Mouse (Mus musculus) left cerebral cortex, adult 11 months (tissue): ENCODE data around the gene Cblc.
"Not testable (repeated sequence)": the region's sequence is repeated elsewhere in the genome, so short reads cannot be mapped to it uniquely, and the experiment has no call there.

Experiments used
- DNase-seq: peaks from one replicate; pipeline ENCODE4 v3.0.0; 2022; ENCODE audit warnings: low spot score

Cblc gene

DNA sequence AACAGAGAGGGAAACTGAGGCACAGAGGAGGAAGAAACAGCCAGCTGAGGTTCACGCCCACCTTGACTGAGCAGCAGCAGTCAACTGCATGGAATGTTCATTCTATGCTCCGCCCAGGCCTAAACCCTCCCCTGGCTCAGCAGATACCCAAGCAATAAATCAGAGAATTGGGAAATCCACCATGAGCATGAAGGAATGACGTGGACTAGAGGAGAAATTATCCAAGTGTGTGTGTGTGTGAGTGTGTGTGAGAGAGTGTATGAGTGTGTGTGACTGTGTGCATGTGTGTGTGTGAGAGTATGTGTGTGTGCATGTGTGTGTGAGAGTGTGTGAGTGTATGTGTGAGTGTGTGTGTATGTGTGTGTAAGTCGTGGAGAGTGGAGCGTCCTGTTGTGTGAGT lies 21.8 kb upstream of the Cblc start:
- DNase-seq, result no peak

DNA sequence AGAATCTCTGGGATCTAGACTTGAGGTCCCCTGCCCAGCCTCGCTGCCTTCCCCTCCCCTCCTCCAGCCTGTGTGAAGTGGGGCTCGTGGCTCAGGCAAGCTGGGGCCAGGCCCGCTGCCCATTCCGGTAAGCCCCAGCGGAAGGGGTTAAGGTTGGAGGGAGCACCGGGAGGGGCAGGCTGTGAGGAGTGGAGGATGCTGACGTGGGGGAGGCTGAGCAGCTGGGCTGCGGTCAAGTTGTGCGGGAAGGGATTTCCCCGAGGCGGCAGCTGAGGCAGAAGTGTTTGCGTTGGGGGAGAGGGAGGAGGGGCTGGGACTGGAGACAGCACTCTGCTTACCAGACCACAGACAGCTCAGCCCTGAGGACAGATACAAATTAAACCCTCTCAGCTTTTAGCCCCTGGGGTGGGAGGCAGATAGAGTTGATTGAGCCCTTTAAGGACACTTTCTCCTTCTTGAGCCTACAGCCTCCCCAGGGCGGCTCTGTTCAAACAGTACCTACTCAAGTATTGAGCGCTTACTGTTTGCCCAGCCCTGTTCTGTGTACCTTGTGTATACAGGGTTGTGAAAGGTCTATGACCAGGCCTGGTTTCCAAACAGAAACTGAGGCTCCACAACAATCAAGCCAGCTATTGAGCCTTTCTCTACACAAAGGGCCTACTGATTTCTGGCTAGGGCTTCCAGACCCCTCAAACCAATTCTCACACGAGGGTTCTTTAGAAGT lies 20.9 kb upstream of the Cblc start:
- no peak for DNase-seq

DNA sequence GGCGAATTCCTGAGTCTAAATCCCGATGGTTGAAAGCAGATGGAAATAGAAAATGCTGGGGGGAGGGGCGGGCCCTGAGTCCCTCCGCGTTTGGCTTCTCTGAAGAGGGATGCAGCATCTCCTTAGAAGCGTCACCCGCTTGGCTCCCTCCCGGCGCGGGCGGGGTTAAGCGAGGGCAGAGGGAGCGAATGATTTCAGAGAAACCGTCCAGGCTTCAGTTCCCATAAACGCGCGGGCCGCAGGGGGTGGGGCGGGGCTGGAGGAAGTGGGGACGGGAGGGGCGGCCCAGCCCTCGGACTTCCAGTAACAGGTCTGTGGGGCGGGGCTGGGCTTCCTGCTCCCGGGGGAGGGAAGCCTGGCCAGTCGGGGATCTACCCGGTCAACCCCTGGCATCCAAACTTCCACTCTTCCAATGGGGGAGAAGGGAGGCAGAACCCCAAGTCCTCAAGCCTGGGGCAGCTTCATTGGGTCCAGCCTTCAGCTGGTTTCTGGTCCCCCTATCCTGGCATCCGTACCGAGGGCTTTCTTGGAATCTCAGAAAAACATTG lies 19.7 kb upstream of the Cblc start:
- peak; percentile 40 for DNase-seq

DNA sequence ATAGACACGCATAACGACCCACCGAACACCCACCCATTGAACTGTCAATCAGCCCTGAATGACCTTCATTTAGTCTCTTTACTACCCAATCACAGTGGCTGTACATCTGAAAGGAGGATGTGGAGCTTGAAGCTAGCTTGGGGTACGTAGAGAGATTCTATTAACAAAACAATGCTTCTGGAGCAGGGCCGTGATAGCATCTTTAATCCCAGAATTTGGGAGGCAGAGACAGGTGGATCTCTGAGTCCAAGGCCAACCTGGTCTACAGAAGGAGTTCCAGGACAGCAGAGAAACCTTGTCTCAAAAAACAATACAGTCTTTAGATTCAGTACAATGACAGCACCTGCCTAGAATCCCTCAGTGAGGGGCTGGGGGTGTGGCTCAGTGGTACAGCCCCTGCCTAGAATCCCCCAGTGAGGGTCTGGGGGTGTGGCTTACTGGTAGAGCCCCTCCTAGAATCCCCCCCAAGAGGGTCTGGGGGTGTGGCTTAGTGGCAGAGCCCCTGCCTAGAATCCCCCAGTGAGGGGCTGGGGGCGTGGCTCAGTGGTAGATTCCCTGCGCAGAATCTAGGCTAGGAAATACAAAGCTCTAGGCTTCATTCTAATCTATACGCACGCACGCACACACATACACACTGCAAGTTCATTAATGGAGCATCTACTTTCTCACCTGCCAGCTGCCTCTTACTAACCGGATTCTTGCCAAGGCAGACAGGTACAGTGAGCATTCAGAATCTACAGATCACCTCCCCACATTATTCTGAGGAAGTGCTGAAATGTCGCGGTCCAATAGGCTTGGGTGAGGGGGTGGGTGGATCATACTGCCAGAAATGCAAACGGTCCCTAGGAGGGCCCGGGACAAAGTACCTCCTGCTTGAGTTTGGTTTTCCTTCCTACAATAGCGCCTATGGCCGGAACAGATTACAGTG lies 19.0 kb upstream of the Cblc start:
- no peak for DNase-seq

DNA sequence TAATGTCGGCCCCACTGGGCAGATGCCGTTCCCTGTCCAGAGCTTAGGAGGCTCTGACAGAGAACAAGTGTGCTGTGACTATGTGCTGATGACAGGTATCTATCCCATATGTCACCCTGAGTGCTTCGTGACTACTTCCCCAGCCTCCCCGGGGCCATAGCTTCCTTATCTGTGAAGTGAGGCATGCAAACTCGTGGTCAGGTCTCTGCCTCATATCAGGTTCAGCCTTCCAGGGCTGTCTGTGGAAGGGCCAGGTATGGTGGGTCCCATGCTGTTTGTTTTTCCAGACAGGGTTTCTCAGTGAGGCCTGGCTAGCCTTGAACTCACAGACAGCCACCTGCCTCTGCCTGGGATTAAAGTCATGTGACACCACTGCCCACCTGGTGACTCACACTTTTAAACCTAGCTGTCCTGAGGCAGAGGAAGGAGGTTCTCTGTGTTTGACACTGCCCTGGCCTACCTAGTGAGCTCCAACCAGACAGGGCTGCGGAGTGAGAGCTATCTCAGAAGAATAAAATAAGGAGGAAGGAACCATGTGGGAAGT lies 17.0 kb upstream of the Cblc start:
- no peak for DNase-seq

DNA sequence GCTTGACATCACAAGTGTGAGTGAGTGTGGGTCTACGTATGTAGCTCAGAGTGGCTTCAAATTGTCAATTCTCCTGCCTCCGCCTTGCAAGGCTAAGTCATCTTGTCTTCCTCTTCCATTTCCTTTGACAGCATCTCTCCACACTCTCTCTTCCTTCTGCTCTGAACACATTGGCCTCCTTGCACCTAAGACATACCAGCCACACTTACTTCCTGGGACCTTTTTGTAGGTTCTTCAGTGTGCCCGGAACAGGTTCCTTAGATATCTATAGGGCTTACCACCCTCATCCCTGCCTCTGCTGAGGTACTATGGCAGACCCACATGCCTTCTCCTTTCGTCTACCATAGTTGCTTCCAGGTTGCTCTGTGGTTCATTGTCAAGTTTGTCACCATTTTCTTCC lies 16.6 kb upstream of the Cblc start:
- DNase-seq, result no peak

DNA sequence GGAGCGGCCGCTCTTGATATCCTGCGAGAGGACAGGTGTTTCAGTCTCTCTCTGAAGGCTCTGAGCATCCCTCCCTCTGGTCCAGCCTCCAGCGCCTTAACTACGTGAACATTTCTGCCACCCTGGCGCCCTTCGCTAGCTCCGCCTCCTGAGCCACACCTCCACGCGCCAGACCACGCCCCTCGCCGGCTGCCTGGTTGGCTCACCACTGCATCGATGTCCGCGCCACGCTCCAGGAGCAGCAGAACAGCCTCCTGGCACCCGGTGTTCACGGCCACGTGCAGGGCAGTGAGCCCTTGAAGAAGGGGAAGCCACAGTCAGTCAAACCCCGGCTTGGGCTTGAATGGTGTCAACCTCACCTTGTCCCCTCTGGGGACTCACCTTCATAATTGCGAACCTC lies 14.5 kb upstream of the Cblc start:
- no peak for DNase-seq

DNA sequence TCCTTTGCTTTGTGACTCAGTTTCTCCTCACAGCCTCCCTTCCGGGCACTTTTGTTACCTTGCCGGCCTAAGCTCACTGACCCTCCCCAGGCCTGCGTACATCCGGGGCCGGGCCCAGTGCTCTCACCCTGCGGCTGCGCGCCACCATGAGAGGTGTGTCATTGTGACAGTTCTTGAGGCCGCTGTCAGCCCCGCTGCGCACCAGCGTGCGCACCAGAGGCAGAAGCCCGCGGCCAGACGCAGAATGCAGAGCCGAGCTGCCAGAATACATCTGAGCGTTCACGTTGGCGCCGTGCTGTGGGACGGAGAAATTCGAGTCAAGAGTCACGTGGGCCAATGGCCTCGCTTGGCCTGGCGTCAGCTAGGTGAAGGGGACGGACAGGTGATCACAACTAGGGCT lies 12.8 kb upstream of the Cblc start:
- DNase-seq, result no peak

DNA sequence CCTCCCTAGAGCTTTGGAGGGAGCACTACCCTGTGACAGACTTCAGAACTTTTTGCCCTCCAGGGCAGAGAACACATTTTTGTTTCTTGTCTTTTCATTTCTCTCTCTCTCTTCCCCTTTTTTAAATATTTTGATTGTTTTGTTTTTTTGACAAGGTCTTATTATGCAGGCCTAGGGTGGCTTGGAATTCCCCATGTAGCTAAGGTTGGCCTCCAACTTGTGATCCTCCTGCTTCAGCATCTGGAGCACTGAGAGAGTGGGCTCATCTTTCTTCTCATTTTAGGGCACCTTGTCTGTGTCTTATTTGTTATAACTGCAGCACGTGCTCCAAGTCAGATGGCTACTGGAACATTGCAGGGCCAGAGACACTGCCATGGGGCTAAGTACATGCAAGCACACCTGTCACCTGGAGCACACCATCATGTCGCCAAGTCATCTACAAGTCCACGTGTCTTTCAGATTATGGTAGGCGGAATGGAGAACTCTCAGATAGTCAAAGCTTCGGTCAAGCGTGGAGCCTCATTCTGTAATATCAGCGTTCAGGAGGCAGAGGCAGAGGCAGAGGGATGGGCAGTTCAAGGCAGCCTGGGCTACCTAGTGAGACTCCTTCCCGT lies 9.9 kb upstream of the Cblc start:
- DNase-seq, result no peak

DNA sequence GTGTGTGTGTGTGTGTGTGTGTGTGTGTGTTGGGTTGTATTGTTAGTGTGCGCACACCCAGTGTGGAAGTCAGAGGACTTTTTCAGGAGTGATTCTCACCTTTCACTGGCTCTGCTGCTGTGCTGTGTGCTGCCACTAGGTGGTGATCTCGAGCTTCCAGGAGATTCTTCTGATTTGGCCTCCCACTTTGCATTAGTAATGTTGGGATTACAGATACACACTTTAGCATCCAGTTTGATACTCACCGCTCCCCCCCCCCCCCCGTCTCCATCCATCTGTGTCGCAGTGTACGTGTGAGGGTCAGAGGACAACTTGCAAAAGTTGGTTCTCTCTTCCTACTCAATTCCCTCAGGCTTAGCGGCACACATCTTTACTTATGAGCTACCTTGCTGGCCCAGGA lies 6.4 kb upstream of the Cblc start:
- DNase-seq, result no peak

DNA sequence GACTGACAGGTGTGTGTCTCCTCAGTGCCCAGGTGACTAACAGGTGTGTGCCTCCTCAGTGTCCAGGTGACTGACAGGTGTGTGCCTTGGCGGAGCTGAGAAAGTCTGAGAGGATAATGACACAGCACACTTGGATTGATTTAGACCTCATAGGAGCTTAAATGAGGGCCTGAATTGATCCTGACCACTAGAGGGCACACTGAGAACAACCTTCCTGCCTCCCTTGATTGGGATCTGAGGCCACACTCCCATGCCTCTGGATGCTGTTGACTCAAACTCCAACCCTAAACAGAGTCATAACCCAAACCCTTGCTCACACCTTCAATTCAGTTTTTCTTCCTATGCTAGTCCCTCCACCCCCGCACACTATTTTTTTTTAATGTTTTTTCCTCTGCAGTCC lies 4.2 kb upstream of the Cblc start:
- no peak for DNase-seq

DNA sequence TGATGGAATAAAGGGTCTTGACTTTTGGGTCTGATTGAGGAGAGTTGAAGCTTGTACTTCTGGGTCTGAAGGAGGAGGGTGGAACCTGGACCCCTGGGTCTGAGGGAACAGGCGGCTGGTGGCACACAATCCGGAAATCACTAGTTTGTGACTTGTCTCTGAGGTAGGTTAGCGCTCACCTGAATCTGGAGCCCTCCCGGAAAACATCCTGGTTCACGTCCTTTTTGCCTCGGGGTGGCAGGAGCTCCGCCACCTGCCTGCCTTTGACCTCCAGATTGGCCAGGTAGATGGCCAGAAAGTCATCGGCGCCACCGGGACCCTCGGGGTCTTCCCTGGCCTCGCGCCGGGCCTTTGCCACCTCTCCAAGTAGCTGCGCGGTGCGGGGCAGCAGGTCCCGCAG lies 355 bp downstream of the Cblc start:
- DNase-seq, result no peak

DNA sequence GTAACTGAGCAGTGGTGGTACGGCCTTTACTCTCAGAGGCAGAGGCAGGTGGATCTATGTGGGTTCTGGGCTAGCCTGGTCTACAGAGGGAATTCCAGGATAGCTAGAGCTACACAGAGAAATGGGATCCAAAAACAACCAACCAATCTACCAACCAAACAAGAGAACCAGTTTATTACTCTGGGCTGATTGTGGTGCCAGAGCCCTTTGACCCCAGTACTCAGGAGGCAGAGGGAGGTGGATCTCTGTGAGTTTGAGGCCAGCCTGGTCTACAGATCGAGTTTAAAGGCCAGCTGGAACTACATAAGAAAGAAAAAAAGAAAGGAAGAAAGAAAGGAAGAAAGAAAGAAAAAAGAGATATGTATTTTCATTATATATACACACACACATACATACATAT lies 1.4 kb downstream of the Cblc start:
- DNase-seq, result no peak

DNA sequence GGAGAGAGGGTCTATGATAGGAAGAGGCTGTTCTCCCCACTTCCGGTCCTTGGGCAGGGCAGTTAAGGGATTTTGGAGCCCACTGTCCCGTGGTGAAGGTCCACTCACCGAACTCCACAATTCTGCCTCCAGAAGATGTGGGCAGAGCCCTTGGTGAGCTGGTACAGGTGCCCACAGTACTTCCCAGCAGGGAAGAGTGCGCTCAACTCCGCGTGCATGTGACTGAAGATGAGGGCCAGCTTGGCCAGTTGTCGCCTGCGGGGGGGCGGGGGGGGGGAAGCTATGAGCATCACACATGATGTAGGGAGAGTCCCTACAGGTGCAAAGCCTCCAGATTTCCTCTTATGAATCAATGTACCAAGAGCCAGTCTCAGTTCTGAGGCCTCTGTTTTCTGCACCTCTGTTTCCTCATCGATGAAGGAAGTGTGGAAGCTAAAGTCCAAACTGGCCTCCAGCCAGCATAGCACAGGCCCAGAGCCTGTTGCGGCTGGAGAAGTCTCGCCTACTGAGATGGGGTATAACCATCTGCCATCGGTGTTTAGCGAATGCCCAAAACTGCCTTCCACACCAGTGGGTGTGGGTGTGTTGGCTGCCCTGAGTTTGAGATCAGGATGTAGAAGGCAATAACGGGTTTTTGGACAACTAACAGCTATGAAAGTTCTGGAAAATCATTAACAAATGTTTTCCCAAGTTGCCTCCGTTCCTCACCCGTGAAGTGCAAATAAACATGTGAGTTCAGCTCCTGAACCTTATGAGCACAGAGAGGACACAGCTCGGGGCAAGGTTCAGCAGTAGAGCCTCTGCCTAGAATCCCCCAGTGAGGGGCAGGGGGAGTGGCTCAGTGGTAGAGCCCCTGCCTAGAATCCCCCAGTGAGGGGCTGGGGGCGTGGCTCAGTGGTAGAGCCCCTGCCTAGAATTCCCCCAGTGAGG lies 3.6 kb downstream of the Cblc start:
- no peak for DNase-seq

DNA sequence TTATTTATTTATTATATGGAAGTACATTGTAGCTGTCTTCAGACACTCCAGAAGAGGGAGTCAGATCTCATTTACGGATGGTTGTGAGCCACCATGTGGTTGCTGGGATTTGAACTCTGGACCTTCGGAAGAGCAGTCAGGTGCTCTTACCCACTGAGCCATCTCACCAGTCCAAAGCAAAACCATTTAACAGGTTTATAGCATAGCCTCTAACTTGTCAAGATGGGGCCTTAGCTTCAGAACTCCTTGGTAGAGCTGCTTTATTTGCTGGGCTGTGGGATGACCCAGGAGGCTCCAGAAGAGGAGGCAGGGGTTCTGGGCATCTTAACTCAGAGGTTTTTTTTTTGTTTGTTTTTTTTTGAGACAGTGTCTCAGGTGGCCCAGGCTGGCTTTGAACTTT lies 5.1 kb downstream of the Cblc start:
- not testable (repeated sequence) for DNase-seq

DNA sequence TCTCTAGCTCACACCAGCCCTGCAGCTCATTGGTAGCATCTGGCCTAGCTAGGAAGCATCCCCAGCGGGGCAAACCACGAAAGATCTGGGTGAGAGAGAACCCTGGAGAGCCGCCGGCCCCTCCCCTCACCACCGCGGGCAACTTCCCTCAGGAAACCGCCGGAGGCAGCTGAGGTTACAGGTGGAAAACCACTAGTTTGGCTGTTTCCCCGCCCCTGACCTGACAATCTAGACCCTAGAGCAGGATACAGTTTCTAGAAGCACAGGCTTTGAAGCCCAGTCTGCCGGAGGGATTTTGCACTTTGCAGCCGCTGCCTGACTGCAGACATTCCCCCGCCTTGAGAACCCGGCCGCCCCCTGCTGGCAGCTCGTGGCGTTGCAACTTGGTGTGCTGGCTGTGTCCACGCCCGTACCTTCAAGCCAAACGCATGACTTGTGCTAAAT lies 6.7 kb downstream of the Cblc start:
- DNase-seq, result peak; percentile 66

DNA sequence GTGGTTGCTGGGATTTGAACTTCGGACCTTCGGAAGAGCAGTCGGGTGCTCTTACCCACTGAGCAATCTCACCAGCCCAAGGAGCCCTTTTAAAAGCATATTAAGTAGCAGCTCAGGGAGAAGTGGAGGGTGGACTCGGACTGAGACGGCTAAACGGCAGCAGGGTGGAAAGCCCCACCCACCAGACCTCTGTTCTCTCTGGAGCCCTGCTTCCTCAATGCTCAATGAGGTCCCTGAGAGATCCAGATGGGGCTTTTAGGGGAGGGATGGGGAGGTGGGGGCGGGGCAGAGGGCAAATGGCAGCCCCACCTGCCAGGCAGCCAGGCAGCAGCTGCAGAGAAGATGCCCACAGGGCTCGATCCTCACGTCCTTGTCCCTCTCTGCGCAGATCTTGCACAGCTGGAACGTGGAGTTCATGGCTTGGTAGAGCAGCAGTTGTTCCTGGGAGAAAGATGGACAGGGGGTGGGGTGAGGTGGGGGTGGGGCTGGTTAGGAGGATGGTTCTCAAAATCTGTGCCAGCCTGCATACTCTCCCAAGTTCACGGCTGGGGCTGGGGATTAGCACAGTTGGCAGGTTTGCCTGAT lies 10.6 kb downstream of the Cblc start:
- DNase-seq, result no peak

DNA sequence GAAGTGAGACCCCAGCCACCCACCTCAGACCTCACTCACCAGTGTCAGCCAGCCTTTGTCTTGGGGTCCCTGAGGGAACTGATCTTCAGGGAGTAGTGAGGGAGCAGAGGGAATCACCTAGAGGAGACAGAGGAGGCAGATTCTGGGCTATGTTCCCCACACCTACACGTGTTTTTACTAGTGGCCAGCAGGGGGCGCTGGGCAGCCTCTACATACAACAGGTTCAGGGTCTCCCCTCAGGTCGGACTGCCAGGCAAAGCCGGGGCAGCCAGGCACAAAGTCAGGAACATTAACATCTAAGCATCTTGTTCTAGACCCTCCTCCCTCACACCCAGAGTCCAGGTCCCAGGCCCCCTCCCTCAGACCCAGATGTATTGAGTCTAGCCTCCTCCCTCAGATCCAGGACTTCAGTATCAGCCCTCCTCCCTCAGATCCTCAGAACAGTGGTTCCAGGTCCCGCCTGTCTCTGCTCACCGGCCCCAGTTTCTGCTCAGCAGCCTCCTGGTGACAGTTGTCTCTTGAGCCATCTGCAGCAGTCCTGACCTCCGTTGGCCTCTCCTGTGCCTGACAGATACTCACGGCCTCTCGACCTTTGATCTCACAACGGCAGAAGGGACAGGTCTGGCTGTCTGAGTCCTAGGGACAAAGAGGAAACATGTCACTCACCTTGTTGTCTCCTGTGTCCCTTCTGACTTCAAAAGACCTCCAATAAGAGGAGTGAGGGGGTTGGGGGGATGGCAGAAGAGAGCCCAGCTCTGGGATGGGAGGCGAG lies 11.7 kb downstream of the Cblc start:
- DNase-seq, result no peak

DNA sequence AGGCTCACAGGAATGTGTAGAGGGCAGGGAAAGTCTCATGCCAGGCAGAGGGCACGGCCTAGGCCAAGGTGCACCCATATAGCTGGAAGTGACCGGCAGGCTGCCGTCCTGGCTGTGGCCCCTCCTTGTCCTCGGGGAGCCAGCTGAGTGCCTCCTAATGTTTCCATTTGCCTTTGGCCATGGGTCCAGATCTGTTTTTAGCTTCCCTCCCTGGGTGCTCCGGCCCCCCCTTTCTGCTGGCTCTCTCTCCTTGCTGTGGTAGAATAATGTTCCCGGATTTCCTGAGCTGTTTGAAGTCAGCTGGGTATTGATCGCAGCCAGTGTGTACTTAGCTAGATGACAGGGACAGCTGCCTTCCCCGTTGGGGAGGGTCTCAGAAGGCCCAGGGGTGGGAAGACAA lies 13.0 kb downstream of the Cblc start:
- no peak for DNase-seq

DNA sequence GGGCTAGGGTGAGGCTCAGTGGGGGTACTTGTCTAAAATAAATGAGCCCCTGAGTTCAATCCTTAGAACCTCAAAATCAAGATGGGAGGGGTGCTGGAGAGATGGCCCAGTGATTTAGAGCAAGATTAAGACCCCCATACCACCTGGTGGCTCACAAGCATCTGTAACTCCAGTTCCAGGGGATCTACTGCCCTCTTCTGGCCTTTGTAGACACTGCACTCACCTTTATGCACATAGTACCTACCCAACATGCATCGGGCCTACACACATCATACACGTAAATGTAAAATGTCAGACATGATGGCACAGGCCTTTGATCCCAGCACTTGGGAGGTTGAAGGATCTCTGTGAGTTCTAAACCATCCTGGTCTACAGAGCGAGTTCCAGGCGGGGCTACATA lies 14.0 kb downstream of the Cblc start:
- no peak for DNase-seq
